Mouse (Mus musculus): ENCODE data around the gene Ap4b1.
"Not testable (repeated sequence)": the region's sequence is repeated elsewhere in the genome, so short reads cannot be mapped to it uniquely, and the experiment has no call there.

Gene Ap4b1

GRCm38 (mm10) chr3:103808891-103809798 is at the start of gene Ap4b1, which contains the start of the genes Dclre1b and Gm43064:
Gene Ap4b1, plus strand, starts transcription at chr3:103809520.
Gene Dclre1b, minus strand, starts transcription at chr3:103809444.
Gene Gm43064, plus strand, starts transcription at chr3:103809573.
- peak; percentile 96 for ATAC-seq (ENCODE audit: insufficient number of reproducible peaks, low FRiP score, low TSS enrichment)

GRCm38 (mm10) chr3:103766789-103767188 is 42.5 kb upstream of the Ap4b1 start:
- ATAC-seq (ENCODE audit: insufficient number of reproducible peaks, low FRiP score, low TSS enrichment) = no peak

GRCm38 (mm10) chr3:103771531-103772130 is 37.7 kb upstream of the Ap4b1 start:
- peak; percentile 72 for ATAC-seq (ENCODE audit: insufficient number of reproducible peaks, low FRiP score, low TSS enrichment)

- ATAC-seq (ENCODE audit: insufficient number of reproducible peaks, low FRiP score, low TSS enrichment) = no peak
Measured at GRCm38 (mm10) chr3:103772846-103773245, 36.5 kb upstream of the Ap4b1 start.

GRCm38 (mm10) chr3:103773508-103773907 is 35.8 kb upstream of the Ap4b1 start:
- no peak for ATAC-seq (ENCODE audit: insufficient number of reproducible peaks, low FRiP score, low TSS enrichment)

GRCm38 (mm10) chr3:103774009-103774408 is 35.3 kb upstream of the Ap4b1 start:
- ATAC-seq (ENCODE audit: insufficient number of reproducible peaks, low FRiP score, low TSS enrichment) = no peak

GRCm38 (mm10) chr3:103777940-103778339 is 31.4 kb upstream of the Ap4b1 start:
- peak; percentile 69; the same call in 1 of the 2 replicates for ATAC-seq (ENCODE audit: insufficient number of reproducible peaks, low FRiP score, low TSS enrichment)

GRCm38 (mm10) chr3:103778660-103779059 is 30.7 kb upstream of the Ap4b1 start:
- ATAC-seq (ENCODE audit: insufficient number of reproducible peaks, low FRiP score, low TSS enrichment) = no peak

- no peak for ATAC-seq (ENCODE audit: insufficient number of reproducible peaks, low FRiP score, low TSS enrichment)
Measured at GRCm38 (mm10) chr3:103779183-103779582, 30.1 kb upstream of the Ap4b1 start.

- no peak for ATAC-seq (ENCODE audit: insufficient number of reproducible peaks, low FRiP score, low TSS enrichment)
Measured at GRCm38 (mm10) chr3:103780271-103780670, 29.0 kb upstream of the Ap4b1 start.

GRCm38 (mm10) chr3:103780777-103781176 is 28.5 kb upstream of the Ap4b1 start:
- no peak for ATAC-seq (ENCODE audit: insufficient number of reproducible peaks, low FRiP score, low TSS enrichment)

- no peak for ATAC-seq (ENCODE audit: insufficient number of reproducible peaks, low FRiP score, low TSS enrichment)
Measured at GRCm38 (mm10) chr3:103782844-103783609, 26.3 kb upstream of the Ap4b1 start.

GRCm38 (mm10) chr3:103787225-103787624 is 22.1 kb upstream of the Ap4b1 start:
- no peak for ATAC-seq (ENCODE audit: insufficient number of reproducible peaks, low FRiP score, low TSS enrichment)

GRCm38 (mm10) chr3:103789096-103789495 is 20.2 kb upstream of the Ap4b1 start:
- no peak for ATAC-seq (ENCODE audit: insufficient number of reproducible peaks, low FRiP score, low TSS enrichment)

GRCm38 (mm10) chr3:103789891-103790345 is 19.4 kb upstream of the Ap4b1 start:
- ATAC-seq (ENCODE audit: insufficient number of reproducible peaks, low FRiP score, low TSS enrichment) = no peak

- ATAC-seq (ENCODE audit: insufficient number of reproducible peaks, low FRiP score, low TSS enrichment) = peak; percentile 42
Measured at GRCm38 (mm10) chr3:103790346-103791145, 18.8 kb upstream of the Ap4b1 start.

- ATAC-seq (ENCODE audit: insufficient number of reproducible peaks, low FRiP score, low TSS enrichment) = peak; percentile 96
Measured at GRCm38 (mm10) chr3:103791230-103792110, 17.9 kb upstream of the Ap4b1 start, which contains the start of gene Hipk1. Gene Hipk1, minus strand, starts transcription at chr3:103791563.

GRCm38 (mm10) chr3:103792111-103792406 is 17.3 kb upstream of the Ap4b1 start:
- ATAC-seq (ENCODE audit: insufficient number of reproducible peaks, low FRiP score, low TSS enrichment) = not testable (repeated sequence)

- ATAC-seq (ENCODE audit: insufficient number of reproducible peaks, low FRiP score, low TSS enrichment) = no peak
Measured at GRCm38 (mm10) chr3:103792566-103792965, 16.8 kb upstream of the Ap4b1 start.

Data from cerebellum, adult (tissue).